Mouse (Mus musculus) MEL (cell line): ENCODE data around the gene Vwa3a.

ENCODE experiments used
- CTCF ChIP-seq, 3 experiments: IDR thresholded peaks in 2 of 3; conservative IDR thresholded peaks in 1 of 3; 2 replicates each; pipeline ENCODE4 v1.5.1; 2011 to 2012; ENCODE audit warnings: low read length in 3 of 3, low read depth in 2 of 3, mild to moderate bottlenecking in 2 of 3, improper control_type of control experiment in 1 of 3, inconsistent platforms in 1 of 3, mixed read lengths in 1 of 3, moderate library complexity in 1 of 3; ENCODE audit not compliant: control insufficient read depth in 1 of 3, insufficient read depth in 1 of 3, poor library complexity in 1 of 3, severe bottlenecking in 1 of 3
- EP300 ChIP-seq, 2 experiments: IDR thresholded peaks; 2 replicates each; pipeline ENCODE4 v1.6.1; 2011; ENCODE audit warnings: improper control_type of control experiment in 2 of 2, low read length in 2 of 2, low read depth in 1 of 2, mild to moderate bottlenecking in 1 of 2
- RAD21 ChIP-seq: IDR thresholded peaks from 2 replicates; pipeline ENCODE4 v1.6.1; 2011; ENCODE audit warnings: mild to moderate bottlenecking, low read depth, low read length, improper control_type of control experiment

GRCm38 (mm10) chr7:120703888-120704287 lies 35.2 kb upstream of the Vwa3a start:
- TF ChIP-seq RAD21, result no peak
- TF ChIP-seq EP300 (IDR thresholded peaks at IDR 0.05; ENCODE audit: low read depth in 1 of 2, low read length in 2 of 2), result peak; percentile 80 to 89
- no peak for TF ChIP-seq CTCF (IDR thresholded peaks at IDR 0.05 in 2 of 3, conservative IDR thresholded peaks at IDR 0.05 in 1 of 3; ENCODE audit: control insufficient read depth in 1 of 3, insufficient read depth in 1 of 3, low read depth in 2 of 3, low read length in 3 of 3, poor library complexity in 1 of 3, severe bottlenecking in 1 of 3)
